Mouse (Mus musculus) ES-E14 (cell line): Measurements from ENCODE around the gene Pdk1. TPM values are rescaled to one million over a fixed set of nuclear protein-coding genes. Genes with fewer than 3 reads are reported as not detected.

ENCODE experiments used
- DNase-seq: peaks from one replicate; pipeline ENCODE4 v3.0.0-alpha.2; 2013; ENCODE audit warnings: low read depth, low spot score
- H3K27ac ChIP-seq: 2 replicates; pipeline ENCODE4 v1.5.1; 2012; ENCODE audit warnings: low read depth, mild to moderate bottlenecking, low read length, moderate library complexity, mixed read lengths; ENCODE audit not compliant: poor library complexity, insufficient read depth, severe bottlenecking
- H3K36me3 ChIP-seq: 2 replicates; pipeline ENCODE4 v1.6.1; 2012; ENCODE audit warnings: mild to moderate bottlenecking, low read length, moderate library complexity, mixed read lengths; ENCODE audit not compliant: control insufficient read depth, poor library complexity, insufficient read depth, severe bottlenecking
- H3K4me1 ChIP-seq, 2 experiments: fragments of 150-350 bp in 1 of 2; sonication (generic) in 1 of 2; 2 replicates each; pipeline ENCODE4 v1.6.1; 2012; ENCODE audit warnings: low read length in 2 of 2, mild to moderate bottlenecking in 1 of 2, mixed read lengths in 1 of 2; ENCODE audit not compliant: control insufficient read depth in 2 of 2, insufficient read depth in 2 of 2, poor library complexity in 1 of 2
- H3K4me3 ChIP-seq, 2 experiments: fragments of 150-350 bp in 1 of 2; sonication (generic) in 1 of 2; 2 replicates each; pipeline ENCODE4 v1.5.1; 2012; ENCODE audit warnings: low read length in 2 of 2, low read depth in 1 of 2, mild to moderate bottlenecking in 1 of 2, mixed read lengths in 1 of 2; ENCODE audit not compliant: insufficient read depth in 1 of 2, poor library complexity in 1 of 2, severe bottlenecking in 1 of 2
- H3K9ac ChIP-seq: 2 replicates; pipeline ENCODE4 v1.6.1; 2012; ENCODE audit warnings: low read depth, mild to moderate bottlenecking, low read length, mixed read lengths; ENCODE audit not compliant: poor library complexity, insufficient read depth, severe bottlenecking
- H3K9me3 ChIP-seq: fragments of 150-350 bp; sonication (generic); 2 replicates; pipeline ENCODE4 v1.6.1; 2012; ENCODE audit warnings: low read depth, mild to moderate bottlenecking, low read length; ENCODE audit not compliant: control insufficient read depth, insufficient read depth
- CHD2 ChIP-seq: IDR thresholded peaks from 2 replicates; pipeline ENCODE4 v1.6.1; 2014; ENCODE audit warnings: mild to moderate bottlenecking, low read depth, low read length, inconsistent platforms
- HCFC1 ChIP-seq: IDR thresholded peaks from 2 replicates; pipeline ENCODE4 v1.6.1; 2012; ENCODE audit warnings: low read length, inconsistent platforms, borderline replicate concordance; ENCODE audit not compliant: insufficient read depth
- MAFK ChIP-seq: IDR thresholded peaks from 2 replicates; pipeline ENCODE4 v1.6.1; 2014; ENCODE audit warnings: mild to moderate bottlenecking, low read depth, low read length, inconsistent platforms; ENCODE audit not compliant: insufficient read depth
- ZC3H11A ChIP-seq: IDR thresholded peaks from 2 replicates; pipeline ENCODE4 v1.6.1; 2012; ENCODE audit warnings: low read depth, mild to moderate bottlenecking, inconsistent platforms, low read length, borderline replicate concordance
- ZNF384 ChIP-seq: IDR thresholded peaks from 2 replicates; pipeline ENCODE4 v1.6.1; 2012; ENCODE audit warnings: low read depth, low read length, inconsistent platforms
- in situ Hi-C, 2 experiments: fragments of 600-800 bp; cut with MboI; formaldehyde crosslinking; loops; one replicate each; pipeline ENCODE4 v1.15.1; 2025; ENCODE audit warnings: low sequenced_read_pairs in 2 of 2, inconsistent platforms in 1 of 2; ENCODE audit not compliant: unreplicated experiment in 2 of 2
- total RNA-seq: library from RNA; depleted of rRNA; stranded (reverse); fragments of 300-350 nt; gene quantifications from 2 replicates; pipeline ENCODE4 v1.2.3, GENCODE M21; 2012

The Pdk1 gene
- total RNA-seq, 1 experiment, result 54.9 TPM

DNA sequence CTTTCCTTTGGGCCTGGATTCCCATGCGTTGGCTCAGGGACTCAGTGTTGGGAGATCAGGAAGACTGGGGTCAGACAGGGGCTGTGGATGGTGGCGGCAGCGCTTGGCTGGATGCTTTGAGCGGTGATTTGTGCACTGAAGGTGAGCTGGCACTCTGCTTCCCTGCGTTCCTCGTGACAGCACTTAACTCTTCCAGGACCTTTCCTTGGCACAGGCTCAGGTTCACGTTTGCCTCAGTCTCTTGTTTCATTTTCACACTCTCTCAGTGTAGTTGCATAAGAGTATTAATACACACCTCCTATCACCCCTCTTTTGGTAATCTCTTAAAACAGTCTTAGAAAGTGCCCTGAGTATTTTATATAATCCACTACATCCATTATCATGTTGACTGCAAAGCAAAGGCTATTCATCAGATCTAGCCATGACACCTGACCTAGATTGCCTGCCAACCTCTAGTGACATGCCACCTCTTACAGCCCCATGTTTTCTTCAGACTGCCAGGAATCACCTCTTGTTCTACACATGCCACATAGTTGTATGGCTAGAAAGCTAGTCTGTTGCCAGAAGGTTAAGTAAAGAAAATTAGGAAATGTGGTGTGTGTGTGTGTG lies 19.8 kb downstream of the Pdk1 start:
- in situ Hi-C loops, result no loop called here
- Histone ChIP-seq H3K27ac (no peak overlapping the region), H3K9ac (no peak overlapping the region), H3K4me1 (no peaks in the 10 kb centered on the region; a peak in 1 of 4 replicates), H3K9me3 (no peaks in the 10 kb centered on the region), H3K4me3 (no peak overlapping the region), H3K36me3 (peaks cover 49% of the 10 kb centered on the region)
- no peak for DNase-seq
- no peak for TF ChIP-seq MAFK

- no peak for TF ChIP-seq ZNF384
- no peak overlapping the region for H3K27ac ChIP-seq
- H3K9me3 ChIP-seq, result no peaks in the 10 kb centered on the region
- in situ Hi-C loops, result no loop called here
- H3K9ac ChIP-seq, result no peak overlapping the region
- peaks cover 47% of the 10 kb centered on the region for H3K36me3 ChIP-seq
- H3K4me3 ChIP-seq, result no peak overlapping the region
- DNase-seq, result no peak
- H3K4me1 ChIP-seq, result no peaks in the 10 kb centered on the region
Observed at GRCm38 (mm10) chr2:71895596-71896286, 22.7 kb downstream of the Pdk1 start.

DNA sequence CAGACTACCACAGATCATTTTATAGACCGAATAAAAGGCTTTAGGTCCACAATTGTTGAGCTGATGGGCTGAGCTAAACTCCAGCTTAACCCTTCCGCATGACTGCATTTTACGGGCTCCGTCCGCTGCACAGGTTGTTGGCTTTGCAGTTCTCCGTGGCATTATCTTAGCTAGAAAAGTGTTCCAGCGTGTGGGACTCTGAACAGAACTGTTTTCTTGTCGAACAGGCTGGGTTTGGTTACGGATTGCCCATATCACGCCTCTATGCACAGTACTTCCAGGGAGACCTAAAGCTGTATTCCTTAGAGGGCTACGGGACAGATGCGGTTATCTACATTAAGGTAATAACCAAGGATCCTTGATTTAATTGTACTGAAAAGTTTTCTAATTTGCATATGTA lies 24.4 kb downstream of the Pdk1 start:
- no peak for TF ChIP-seq MAFK
- TF ChIP-seq ZNF384, result no peak
- no peak for TF ChIP-seq HCFC1
- no peak for TF ChIP-seq ZC3H11A
- no peak for TF ChIP-seq CHD2
- DNase-seq, result no peak
- in situ Hi-C loops, result no loop called here
- Histone ChIP-seq H3K36me3 (peaks cover 44% of the 10 kb centered on the region), H3K4me1 (no peaks in the 10 kb centered on the region), H3K27ac (no peak overlapping the region), H3K9ac (no peak overlapping the region), H3K9me3 (no peaks in the 10 kb centered on the region), H3K4me3 (no peak overlapping the region)

GRCm38 (mm10) chr2:71898335-71898856 lies 25.4 kb downstream of the Pdk1 start:
- Histone ChIP-seq H3K4me3 (no peak overlapping the region), H3K36me3 (peaks cover 38% of the 10 kb centered on the region), H3K4me1 (no peaks in the 10 kb centered on the region), H3K9me3 (no peaks in the 10 kb centered on the region), H3K9ac (no peak overlapping the region), H3K27ac (no peak overlapping the region)
- DNase-seq, result no peak
- in situ Hi-C loops, result no loop called here
- TF ChIP-seq ZC3H11A (no peak), HCFC1 (no peak), MAFK (no peak), ZNF384 (no peak), CHD2 (no peak)

DNA sequence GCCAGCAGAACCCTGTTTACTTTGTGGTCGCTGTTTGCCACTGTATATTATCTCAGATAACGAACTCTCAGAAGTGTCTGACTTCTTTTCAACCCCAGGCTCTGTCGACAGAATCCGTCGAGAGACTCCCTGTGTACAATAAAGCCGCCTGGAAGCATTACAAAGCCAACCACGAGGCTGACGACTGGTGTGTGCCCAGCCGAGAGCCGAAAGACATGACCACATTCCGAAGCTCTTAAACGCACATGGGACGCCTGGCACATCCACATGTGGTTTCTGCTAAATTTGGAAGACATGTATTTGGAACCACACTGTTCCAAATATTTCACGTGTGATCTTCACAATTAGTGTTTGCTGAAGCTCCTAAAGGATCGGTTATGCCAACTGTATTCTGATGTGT lies 26.9 kb downstream of the Pdk1 start:
- Histone ChIP-seq H3K9ac (no peak overlapping the region), H3K4me1 (peaks cover 0 to 3% of the 10 kb centered on the region in 2 experiments; a peak in 1 of 4 replicates), H3K4me3 (no peak overlapping the region), H3K9me3 (no peaks in the 10 kb centered on the region), H3K27ac (no peak overlapping the region), H3K36me3 (peaks cover 35% of the 10 kb centered on the region)
- in situ Hi-C loops, result no loop called here
- no peak for DNase-seq
- TF ChIP-seq ZNF384 (no peak), MAFK (no peak), CHD2 (no peak), HCFC1 (no peak), ZC3H11A (no peak)
